Mouse (Mus musculus): ENCODE data around the gene Parp16.
"Not testable (repeated sequence)": the region's sequence is repeated elsewhere in the genome, so short reads cannot be mapped to it uniquely, and the experiment has no call there.

Parp16 gene

DNA sequence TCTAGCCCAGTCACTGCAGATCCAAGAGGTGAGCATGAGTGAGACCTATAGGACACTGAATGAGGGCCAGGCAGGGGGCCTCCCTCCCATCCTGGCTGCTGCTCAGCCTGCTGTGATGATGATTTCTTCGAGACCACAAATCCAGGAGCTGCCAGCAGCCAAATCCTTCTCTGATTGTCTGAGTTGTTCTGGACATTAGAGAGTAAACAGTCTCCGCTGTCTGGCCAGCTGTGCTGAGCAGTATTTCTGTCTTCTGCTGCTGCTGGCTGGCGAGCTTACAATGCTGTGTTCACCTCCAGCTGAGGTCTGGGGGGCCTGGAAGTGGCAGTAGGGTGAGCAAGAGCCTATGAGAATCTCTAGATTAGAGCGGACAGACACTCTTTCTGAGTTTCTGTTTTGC, 48.1 kb downstream of the Parp16 start:
- DNase-seq (ENCODE audit: low read depth) = no peak

DNA sequence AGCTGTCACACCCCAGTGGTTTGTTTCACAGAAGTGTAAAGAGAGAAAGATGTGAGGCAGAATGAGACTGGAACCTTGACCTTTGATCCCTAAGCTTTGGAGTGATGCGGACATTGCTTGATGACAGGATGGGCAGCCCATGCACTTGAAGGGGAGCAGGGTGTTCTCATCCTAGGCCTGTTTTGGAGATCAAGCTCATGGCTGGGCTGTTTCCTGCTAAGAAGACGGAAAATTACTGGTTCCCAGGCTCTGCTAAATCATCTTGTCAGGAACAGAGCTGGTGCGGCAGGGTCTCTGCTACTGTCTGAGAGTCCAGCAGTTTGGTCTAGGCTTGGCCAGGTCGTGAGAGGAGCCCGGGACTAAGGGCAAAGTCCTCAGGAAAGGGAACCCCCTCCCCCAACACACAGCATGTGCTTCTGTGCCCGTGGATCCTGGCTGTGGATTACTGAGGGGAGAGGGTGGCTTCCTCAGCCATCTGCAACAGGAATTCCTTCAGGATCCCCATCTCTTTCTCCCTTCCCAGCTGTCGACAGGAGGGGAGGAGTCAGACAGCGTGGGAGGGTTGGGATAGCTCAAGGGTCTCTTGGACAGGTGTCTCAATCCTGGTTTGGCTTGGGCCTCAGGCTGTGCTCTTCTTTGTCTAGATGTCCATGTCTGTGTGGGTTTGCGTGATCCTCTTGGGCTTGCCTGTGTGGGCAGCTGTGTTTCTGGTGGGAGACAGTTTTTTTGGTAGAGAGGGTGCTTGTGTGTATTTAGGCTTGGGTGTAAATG, 49.1 kb downstream of the Parp16 start:
- DNase-seq (ENCODE audit: low read depth) = no peak

DNA sequence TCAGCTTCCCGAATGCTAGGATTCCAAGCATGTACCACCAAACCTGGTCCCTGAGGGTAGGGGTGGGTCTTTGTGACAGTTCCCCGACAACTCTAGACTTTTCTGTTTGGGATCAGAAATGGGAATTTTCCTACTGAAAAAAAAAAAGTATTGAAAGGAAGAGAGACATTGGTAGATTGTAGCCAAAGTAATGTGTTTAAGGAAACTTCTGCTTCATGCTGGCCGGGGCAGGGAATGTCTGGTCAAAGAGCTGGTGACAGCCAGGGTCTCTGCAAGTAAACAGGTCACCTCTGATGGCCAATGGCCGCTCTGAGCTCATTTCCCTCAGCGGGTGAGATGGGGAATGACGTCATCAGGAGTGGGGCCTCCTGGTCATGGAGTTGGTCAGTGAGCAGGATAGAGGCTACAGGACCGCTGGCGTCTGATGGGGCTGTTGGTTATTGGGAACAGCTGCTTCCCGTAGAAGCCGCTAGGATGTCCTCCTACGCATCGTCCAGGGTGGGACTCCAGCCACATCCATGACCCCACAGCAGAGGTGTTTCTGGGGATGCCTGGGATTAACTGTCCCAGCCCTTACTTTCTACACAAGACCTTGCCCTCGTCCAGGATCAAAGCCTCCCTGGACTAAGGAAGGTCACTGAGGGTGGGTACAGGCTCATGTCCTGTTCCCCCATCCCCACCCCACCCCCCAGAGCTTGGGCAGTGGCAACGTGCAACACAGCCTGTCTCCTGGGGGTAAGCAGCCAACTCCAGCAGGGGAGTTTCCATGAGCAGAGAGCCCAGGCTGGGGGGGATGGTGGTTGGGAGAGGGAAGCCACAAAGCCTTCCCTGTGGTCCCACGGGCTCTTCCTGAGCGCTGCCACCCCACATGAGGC, 52.6 kb downstream of the Parp16 start:
- DNase-seq (ENCODE audit: low read depth) = no peak

DNA sequence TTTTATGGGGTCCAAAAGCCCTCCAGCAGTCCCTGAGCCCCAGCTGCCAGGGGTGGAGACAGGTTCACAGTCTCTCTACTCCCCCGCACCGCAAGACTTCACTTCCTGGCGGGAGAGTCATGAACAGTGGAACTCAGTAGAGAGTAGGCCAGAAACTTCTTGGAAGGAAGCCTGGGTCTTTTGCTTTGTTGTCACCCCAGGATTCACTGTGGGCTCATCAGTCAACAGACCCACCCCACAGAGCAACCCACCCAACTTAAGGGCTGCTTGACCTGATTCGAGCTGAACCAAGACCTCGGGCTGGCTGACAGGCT, 53.2 kb downstream of the Parp16 start:
- no peak for DNase-seq (ENCODE audit: low read depth)

DNA sequence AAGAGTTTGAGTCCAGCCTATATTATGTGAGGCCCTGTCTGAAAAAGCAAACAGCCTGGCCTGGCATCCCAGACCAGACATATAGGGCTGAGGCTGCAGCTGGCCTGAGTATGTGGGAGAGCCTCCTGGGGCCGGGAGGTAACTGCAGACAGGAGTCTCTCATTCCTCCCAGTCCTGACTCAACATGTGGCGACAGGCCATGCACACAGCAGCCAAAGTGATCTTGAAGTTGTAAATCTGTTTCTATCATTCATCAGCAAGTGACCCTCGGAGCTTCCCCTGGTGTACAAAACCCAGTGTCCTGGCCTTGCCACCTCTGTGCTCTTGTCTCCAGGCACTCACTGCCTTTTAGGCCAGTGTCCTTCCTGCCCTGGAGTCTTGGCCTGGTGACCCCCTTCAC, 56.9 kb downstream of the Parp16 start:
- DNase-seq (ENCODE audit: low read depth) = no peak

DNA sequence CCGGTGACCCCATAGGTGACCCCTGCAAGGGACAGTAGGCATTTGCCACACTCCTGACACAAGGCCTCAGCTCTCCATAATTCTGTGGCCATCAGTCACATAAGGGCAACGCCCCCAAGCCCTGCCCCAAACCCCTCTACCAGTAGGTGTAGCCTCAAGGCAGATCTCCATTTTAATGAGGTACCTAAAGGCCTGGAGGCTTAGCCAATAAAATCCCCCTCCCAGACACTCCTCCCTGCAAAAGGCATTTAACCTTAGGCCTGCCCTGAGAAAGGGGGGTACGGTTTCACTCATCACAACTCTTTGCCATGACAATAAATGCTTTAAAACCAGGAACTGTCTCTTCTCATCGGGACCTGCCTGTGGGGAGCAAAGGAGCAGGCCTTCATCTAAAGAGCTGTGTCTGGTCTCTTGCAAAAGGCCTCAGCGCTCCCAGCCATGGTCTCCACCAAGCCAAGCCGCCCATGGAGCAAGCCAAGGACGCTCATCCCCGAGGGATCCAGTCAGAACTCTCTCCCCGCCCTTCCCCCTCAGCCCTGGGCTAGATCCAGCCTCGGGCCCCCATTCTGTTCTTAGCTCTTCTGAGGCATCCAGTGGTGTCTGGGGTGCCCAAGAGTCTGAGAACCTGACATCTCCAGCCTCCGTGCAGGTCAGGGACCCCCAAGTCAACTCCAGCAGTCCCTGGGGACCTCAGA, 60.9 kb downstream of the Parp16 start:
- DNase-seq (ENCODE audit: low read depth) = no peak

DNA sequence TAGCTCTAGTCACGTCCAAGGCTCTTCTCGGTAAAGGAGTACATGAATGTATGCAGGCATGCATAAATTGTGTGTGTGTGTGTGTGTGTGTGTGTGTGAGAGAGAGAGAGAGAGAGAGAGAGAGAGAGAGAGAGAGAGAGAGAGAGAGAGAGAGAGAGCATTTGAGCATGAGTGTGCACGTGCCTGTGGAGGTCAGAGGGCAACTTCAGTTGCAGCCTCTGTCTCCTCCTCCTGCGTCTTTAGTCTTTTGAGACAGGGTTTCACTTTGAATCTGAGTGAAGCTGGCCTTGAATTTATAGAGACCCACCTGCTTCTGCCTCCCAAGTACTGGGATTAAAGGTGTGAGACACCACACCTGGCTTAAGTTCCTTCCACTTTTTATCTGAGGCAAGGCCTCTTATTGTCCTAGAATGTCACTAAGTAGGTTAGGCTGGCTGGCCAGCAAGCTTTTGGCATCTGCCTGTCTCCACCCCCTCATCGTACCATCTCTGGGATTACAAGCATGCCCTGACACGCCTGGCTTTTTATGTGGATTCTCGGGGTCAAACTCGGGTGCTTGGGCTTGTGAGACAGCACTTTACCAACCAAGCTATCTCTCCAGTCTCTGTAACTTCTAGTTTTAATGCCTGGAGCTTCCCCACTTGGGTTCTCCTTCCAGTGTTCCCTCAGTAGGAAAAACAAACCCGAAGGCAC, 62.2 kb downstream of the Parp16 start:
- DNase-seq (ENCODE audit: low read depth) = no peak

DNA sequence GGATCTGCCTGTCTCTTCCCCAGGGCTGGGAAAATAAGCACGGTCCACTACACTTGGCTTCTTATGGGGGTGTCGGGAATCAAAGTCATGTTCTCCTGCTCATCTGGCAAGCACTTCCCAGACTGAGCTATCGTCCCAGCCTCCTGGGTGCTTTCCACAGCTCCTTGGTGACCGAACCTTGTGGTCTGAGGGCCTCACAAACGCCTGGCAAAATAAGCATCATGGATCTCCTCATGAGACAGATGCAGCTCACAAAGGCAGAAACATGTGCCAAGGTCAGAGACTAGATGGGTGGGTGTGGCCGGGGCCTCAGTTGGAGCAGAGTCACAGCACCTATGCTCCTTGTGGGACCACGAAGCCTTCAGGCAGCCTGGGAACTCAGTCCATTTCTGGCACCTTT, 64.2 kb downstream of the Parp16 start:
- no peak for DNase-seq (ENCODE audit: low read depth)

DNA sequence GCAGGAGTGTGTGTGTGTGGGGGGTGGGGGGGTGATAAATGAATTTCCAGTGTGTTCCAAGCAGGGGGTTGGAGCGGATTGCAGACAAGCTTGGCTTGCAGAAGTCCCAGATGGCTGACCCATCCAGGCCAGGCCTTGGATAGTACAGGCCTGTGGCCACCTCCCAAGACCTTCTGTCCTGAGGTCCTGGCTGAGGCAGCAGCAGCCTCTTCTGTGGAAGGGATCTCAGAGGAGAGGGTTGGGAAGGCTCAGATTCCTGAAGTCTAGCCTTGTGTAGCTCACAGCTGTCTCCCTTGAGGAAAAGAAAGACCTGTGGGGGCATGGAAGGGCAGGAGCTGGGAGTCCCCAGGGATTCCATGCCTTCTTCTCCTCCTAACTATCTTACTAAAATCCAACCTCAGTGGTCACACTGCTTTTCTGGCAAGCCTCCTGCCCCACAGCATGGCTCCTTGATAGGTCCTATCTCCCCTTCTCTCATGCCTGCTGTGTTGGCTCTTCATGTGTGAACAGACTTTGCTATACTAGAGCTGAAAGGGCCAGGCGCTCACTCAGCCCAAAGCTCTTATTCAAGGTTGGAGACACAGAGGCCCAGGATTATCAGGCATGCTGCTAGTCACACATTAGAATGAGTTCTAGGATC, 66.6 kb downstream of the Parp16 start:
- DNase-seq (ENCODE audit: low read depth) = no peak

DNA sequence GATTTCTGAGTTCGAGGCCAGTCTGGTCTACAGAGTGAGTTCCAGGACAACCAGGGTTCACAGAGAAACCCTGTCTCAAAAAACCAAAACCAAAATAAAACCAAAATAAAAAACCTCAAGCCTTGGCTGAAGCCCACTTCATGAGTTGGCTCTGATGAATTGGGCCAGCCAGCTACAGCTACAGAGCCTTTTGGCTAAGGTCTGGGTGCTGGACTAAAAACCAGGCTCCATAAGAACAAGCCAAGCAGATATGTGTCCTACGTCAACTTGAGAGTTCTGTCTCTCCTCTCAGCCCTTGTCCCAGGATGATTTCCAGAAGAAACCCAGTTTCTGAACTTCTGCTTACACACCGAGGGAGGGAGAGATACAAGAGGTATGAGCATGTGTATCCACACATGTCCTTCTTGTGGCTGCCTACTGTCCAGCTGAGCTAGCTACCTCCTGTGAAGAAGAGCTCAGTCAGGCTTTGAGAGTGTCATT, 67.5 kb downstream of the Parp16 start:
- no peak for DNase-seq (ENCODE audit: low read depth)

DNA sequence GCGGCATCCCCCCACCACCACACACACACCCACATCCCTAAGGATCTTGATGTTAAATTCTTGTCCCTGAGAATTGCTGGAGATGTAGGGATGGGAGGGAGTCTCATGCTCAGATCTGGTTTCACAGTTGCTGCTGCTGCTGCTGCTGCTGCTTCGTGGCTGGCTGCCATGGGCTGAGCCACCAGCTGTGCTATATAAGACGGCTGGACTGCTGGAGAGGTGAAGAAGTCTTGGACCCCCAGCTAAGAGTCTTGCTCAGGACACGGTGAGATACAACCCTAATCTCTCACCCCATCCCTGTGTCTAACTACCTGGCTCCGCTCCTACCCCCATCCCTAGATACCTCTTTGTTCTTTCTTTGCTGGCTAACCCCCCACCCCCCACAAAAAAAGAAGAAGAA, 69.8 kb downstream of the Parp16 start, which contains the start of gene Cilp:
Cilp (plus strand) TSS at position 222 of the 400 bp plus-strand sequence.
- DNase-seq (ENCODE audit: low read depth) = no peak

DNA sequence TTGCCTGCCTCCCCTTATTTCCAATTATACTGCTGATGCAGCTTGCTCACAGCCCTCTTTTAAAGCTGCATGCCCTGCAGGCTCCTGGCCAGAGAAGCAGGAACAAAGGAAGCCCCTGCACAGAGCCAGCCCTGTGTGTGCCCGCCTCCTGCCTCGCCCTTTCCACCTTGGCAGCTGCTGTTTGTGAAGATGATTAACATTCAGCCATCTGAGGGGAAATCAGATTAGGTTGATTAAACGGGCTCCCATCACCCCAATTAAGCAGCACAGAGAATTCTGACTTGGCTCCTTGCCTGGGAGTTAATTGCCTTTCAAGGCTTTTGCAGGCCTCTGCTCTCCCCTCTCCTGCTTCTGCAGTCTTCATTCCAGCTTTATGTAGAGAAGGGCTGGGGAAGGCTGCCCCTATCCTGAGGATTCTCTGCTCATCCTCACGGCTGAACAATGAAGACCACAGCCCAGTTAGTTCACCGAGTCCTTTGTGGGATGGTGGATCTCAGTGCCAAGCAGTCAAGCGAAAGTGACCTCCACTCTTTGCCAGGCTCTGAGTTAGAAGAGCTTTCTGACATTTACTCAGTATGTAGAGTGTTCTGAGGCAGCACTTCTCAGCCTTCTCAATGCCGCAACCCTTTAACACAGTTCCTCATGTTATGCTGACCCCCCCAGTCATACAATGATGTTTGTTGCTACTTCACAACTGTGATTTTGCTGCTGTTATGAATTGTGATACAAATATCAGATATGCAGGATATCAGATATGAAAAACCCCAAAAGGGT, 72.8 kb downstream of the Parp16 start:
- no peak for DNase-seq (ENCODE audit: low read depth)

DNA sequence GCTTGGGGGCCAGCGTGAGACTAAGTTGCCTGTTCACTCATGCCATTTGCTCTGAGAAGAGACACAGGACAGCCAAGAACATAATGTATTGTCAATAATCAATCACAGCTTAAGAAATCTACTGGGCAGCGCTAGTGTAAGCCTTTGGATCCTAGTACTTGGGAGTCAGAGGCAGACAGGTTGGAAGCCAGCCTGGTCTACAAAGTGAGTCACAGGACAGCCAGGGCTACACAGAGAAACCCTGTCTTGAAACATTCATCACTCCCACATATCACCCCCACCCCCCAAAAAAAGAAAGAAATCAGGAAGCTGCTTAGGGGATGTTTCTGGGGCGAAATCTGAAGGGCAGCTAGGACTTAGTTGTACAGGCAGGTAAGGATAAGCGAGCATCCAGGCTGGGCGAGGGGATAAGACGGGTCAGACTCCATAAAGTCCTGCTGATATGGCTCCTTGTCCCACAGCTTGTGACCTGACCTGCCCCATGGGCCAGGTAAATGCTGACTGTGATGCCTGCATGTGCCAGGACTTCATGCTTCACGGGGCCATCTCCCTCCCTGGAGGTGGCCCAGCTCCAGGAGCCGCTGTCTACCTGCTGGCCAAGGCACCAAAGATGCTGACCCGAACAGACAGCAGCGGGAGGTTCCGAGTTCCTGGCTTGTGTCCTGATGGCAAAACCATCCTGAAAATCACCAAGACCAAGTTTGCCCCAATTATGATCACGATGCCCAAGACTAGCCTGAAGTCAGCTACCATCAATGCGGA, 78.1 kb downstream of the Parp16 start:
- DNase-seq (ENCODE audit: low read depth) = no peak

DNA sequence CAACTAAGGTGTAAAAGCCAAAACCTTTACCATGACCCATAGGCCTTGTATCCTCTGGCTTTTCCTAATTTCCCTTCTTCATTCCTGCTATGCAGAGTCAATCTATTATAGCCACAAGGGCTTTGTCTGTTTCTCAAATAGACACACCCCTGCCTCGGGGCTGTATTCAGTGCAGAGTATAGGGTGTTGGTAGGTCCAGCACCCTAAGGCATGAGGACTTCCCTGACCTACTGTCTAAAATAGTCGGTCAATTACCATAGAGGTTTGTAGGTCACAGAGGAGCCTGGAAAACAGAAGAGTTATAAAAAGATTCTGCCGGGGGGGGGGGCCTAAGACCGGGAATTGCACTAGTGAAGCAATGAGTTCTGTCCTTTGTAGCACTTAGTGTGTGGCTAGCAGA, 78.7 kb downstream of the Parp16 start:
- no peak for DNase-seq (ENCODE audit: low read depth)

DNA sequence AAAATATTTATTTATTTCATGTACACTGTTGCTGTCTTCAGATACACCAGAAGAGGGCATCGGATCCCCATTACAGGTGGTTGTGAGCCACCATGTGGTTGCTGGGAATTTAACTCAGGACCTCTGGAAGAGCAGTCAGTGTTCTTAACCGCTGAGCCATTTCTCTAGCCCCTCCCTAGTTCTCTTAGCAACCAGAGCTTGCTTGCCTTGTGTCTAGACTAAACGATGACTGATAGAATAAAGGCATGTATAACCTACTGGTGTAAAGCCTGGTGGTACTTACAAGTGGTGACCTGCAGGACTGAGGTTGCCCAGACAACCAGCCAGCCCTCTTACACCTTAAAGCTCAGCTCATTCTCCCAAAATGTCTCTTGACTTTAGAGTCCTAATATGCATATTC, 79.7 kb downstream of the Parp16 start:
- DNase-seq (ENCODE audit: low read depth) = not testable (repeated sequence)

DNA sequence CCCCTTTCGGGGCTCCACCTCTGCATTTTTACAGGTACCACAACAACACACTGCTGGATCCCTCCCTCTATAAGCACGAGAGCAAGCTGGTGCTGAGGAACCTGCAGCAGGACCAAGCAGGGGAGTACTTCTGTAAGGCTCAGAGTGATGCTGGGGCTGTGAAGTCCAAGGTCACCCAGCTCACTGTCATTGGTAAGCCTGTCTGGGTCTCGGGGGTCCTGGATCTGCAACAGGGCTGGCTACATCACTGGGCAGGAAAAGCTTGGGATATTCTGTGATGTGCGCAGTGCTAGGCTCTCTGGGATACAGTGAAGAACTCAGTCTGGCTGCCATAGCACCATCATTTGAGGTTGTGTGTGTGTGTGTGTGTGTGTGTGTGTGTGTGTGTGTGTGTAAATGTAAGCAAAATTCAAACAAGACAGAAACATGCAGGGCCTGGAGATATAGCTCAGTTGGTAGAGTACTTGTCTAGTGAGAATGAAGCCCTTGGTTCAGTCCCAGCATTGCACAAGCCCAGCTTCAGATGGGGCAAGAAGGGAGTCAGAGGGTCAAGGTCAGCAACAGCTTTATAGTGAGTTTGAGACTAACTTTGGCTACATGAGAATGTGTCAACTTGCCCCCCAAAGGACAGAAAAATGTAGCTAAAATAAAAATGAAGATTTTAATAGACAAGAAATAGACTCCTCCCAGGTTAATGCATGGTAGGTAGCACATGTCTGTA, 80.8 kb downstream of the Parp16 start:
- no peak for DNase-seq (ENCODE audit: low read depth)

DNA sequence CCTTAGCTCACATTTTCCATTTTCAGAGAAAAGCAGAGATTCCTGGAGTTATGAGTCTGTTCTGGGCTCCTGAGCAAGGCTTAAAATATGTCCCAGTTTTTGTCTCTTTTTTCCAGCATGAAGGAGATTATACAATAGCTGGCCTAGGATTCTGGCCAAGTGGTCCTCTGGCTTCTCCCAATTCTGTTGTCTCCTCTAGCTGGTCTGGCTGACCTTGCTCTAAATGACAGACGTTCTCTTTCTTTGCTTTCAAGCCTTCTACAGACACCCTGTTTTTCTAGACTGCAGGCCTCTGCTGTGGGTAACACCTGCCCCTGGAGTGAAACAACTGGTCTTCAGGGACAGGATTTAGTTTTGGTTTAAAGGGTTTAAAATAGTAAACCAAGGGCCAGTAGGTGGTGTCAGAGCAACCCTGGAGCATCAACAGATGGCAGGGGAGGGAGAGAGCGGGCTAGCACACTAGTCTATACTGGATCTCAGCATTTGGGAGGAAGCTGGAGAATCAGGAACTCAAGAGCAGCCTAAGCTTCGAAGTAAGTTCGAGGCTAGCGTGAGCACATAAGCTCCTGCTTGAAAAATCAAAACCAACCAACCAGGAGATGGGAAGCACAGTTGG, 86.5 kb downstream of the Parp16 start:
- peak; percentile 17 for DNase-seq (ENCODE audit: low read depth)

DNA sequence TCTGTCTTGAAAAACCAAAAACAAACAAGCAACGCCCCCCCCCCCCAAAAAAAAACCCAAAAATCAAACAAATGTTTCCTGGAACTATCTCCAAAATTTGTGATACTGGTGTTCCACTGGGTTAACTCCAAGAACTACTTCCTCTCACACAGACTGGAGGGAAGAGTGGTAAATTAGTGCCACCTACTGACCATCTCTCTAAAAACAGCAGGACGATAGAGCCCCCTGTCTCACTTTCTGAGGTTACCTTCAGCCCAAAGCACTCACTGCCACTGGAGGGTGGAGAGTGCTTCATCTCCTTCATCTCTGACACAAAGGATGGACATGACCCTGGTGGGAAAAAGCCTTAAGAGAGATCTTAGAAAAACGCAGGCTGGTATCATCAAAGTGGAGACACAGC, 88.1 kb downstream of the Parp16 start:
- peak; percentile 35 for DNase-seq (ENCODE audit: low read depth)

DNA sequence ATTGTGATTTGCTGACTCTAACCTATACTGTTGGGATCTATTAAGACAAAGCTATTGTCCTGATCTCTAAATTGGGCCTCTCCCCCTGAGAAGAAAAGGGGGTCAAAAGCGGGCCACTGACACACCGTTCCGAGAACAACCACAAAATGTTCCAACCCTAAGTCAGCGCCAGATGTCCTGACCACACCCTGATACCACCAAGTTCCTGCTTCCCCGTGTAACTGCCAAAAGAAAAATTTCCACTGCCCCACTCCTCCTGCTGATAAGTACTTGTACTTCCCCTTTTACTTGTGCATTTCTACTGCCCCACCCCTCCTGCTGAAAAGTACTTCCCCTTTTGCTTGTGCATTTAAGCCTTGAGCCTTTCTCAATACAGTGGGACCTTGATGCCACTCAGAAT, 93.1 kb downstream of the Parp16 start:
- DNase-seq (ENCODE audit: low read depth) = not testable (repeated sequence)

Measured in fibroblast of lung, adult 2 months (primary cell).